Mouse (Mus musculus) fibroblast of lung, adult 2 months (primary cell): Measurements from ENCODE around the gene Mief1.

ENCODE experiments used
- DNase-seq: peaks from one replicate; pipeline ENCODE4 v3.0.0-alpha.2; 2011; ENCODE audit warnings: low read depth

The Mief1 gene

GRCm38 (mm10) chr15:80233733-80234509 is at the start of gene Mief1:
Mief1 (plus strand) TSS chr15:80234018.
- DNase-seq, result peak; percentile 92

- no peak for DNase-seq
Observed at GRCm38 (mm10) chr15:80188927-80189326, 44.9 kb upstream of the Mief1 start.

GRCm38 (mm10) chr15:80190075-80190474 is 43.7 kb upstream of the Mief1 start:
- DNase-seq, result no peak

DNA sequence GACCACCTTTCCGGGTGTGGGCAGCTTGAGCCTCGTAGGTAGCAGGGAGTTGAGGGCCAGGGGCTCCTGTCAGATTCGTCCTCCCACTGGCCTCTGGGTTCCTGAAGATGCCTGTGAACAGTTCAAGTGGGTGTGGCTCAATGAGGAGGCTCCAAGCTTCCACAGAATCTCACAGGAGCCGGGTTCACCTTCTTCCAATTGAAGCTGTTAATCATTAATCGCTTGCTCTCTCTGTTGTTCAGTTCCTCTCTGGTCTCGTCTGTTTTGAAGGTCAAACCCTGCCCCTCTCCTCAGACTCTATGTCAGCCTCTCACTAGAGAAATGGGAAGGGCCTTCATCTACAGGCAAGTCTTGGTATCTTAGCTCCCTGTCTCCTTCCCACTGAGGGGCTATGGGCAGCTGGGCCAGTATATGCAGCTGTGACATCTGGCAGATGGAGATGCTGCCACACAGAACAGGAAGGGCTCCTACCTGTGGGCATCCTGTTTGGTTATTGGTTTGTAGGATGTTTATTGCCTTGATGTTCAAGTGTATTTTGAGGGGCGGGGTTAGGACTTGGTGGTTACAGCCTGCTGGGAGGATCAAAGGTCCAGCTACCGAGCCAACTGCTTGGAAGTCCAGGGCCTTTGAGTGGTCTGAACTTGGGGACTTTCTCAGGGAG is 42.1 kb upstream of the Mief1 start:
- DNase-seq, result no peak

DNA sequence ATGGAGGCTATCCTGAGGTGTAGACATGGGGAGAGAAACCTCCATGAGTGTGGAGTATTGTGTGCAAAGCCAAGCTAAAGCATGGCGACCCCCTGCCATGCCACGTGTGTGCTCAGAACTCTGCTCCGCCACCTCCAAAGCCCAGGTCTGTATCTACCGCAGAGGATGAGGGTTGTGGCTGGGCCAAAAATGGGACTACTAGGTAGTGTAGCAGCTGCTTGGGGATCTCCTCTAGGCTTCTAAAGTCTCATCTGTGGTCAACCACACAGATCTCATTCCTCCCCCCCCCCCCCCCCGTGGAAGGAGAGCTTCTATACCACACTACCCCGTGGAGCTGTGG is 41.6 kb upstream of the Mief1 start:
- DNase-seq, result no peak

DNA sequence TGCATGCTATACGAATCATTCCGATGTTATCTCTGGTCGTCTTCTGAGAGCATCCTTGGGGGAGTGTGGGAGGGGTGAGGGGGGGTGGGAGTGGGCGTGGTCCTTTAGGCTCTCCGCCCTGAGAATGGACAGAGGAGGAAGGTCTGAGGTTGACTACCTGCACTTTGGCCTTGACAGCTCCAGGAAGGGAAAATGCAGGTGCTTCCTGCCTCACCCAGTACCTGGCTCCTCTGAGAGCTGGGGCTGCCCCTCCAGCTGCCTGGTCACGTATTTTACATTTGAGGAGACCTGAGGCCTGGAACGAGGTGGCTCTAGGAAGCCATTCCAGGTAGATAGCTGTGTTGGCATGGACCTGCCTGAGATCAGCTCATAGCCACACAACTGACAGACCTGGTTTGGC is 41.0 kb upstream of the Mief1 start:
- DNase-seq, result no peak

- no peak for DNase-seq
Observed at GRCm38 (mm10) chr15:80199556-80199955, 34.3 kb upstream of the Mief1 start.

DNA sequence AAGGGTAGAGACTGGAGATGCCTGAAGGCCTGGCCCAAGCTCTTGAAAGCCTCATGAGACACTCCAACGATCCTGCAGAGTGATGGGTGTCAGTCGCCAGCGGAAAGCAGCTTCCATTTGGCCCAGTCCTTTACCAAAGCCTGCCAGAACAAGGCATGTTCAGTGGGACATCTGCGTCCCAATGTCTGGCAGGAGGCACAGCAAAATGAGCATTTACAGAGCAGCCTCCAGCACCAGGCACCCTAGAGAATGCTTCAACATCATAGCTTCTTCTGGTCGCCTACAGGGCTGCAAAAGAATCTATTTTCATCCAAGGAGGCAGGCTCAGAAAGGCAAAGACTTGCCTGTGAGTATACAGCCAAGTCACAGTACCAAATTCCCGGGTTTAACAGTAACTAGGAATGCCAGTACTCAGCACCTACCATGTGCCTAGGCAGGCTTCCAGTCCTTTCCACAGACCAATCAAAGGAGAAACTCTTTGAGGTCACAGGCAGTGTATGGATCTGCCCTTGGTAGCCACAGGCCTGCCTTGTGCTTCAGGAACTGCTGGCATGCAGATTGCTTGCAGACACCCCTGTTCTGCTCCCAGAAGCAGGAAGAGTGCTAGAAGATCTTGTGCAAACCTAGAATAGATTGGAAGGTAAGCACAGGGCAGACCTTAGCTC is 31.6 kb upstream of the Mief1 start:
- peak; percentile 15 for DNase-seq

DNA sequence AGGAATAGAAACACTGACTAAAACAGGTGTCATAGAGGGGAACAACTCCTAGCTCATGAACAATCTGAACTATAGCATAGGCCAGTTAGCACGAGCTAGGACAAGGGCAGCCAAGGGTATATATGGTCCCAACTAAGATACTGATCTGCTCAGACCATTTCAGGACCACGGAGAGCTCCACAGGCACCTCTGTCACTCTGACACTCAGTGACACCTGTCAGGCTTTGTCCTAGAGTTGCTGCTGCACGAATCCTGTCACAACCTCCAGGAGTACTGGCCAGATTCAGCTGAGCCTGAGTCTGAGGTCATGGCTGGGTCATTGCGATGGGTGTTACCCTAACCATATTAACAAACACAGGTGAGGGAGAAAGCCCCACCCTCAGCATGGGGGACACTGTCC is 30.4 kb upstream of the Mief1 start:
- no peak for DNase-seq

GRCm38 (mm10) chr15:80206057-80206565 is 27.7 kb upstream of the Mief1 start:
- DNase-seq, result no peak

- DNase-seq, result no peak
Observed at GRCm38 (mm10) chr15:80208446-80208845, 25.4 kb upstream of the Mief1 start.

DNA sequence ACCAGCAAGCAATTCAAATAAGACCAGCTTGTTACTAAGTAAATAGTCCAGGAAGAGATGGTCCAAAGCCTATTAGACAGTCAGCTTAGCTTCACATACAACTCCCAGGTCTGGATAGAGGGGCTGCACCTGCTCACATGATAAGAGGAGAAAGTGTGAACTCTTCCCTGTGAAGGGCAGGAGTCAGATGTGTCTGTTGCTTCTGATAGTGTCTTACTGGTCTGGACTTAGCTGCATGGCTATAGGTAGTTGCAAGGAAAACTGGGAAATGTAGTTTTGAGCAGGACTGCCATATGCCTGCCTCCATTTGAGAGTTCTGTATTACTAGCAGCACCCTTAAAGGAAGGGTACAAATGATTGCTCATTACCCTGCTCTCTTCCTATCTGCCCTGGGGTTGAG is 20.1 kb upstream of the Mief1 start:
- DNase-seq, result no peak

DNA sequence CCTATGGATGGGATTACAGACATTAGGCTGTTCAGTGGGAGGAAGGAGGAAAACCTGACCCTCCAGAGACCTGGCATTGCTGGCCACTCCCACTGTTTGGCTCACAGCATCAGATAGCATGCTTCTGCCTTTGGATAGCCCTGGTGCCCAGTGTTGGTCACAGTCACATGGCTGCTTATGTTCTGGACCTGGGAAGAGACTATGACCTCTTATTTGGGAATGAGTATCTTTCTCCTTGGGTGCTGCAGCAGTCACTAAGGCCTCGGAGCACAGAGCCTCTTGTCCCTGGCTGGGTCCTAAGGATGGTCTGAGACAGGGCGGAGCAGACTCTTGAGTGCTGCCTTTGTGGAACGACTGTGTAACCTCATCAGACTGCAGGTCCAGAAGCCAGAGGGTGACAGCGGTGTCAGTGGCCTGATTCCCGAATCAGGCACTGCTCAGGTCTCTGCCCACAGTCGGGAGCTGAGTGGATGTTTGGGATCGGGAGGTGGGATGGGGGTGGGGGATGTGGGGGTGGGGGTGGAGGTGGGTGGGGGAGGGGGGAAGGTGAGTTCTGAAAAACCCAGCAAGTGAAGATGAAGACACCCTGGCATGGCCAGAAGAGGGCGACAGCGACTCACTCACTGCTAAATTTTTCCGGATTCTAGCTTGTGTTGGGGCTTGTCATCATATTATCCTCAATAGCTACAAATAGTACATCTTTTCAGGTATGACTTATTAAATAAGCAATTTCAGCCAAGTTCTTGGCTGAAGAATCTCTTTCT is 17.9 kb upstream of the Mief1 start:
- DNase-seq, result no peak

DNA sequence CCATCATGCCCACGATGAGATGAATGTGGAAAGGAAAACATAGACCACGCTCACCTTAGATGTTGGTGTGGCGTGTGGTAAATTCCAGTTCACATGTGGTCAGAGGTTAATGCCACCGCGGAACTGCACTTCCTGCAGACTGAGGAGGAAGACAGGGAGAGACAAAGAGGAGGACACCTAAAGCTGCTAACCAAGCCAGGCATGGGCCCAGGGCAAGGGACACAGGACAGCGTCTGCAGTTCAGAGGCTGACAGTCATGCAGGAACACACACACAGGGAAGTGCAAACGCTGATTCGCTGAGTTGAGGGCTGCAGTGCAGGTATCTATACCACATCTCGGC is 17.4 kb upstream of the Mief1 start:
- no peak for DNase-seq

DNA sequence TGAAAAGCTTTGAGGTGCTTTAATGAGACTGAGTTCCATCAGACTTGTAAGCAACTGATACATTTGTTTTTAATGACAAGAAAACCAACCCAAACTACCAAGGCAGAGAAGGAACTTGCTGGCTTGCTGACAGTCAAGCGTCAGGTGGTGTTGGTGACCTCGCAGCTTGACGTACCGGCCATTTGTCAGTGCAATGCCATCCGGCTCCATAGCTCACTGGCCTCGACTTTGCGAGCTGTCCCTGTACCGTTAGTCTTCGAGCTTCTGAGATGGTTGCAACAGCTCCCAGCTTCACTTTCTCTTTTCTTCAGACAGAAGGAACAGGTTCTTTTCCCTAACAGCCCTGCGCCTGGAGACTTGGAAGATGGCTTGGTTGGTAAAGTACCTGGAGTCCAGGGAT is 16.3 kb upstream of the Mief1 start:
- DNase-seq, result no peak

- DNase-seq, result no peak
Observed at GRCm38 (mm10) chr15:80219211-80219610, 14.6 kb upstream of the Mief1 start.

DNA sequence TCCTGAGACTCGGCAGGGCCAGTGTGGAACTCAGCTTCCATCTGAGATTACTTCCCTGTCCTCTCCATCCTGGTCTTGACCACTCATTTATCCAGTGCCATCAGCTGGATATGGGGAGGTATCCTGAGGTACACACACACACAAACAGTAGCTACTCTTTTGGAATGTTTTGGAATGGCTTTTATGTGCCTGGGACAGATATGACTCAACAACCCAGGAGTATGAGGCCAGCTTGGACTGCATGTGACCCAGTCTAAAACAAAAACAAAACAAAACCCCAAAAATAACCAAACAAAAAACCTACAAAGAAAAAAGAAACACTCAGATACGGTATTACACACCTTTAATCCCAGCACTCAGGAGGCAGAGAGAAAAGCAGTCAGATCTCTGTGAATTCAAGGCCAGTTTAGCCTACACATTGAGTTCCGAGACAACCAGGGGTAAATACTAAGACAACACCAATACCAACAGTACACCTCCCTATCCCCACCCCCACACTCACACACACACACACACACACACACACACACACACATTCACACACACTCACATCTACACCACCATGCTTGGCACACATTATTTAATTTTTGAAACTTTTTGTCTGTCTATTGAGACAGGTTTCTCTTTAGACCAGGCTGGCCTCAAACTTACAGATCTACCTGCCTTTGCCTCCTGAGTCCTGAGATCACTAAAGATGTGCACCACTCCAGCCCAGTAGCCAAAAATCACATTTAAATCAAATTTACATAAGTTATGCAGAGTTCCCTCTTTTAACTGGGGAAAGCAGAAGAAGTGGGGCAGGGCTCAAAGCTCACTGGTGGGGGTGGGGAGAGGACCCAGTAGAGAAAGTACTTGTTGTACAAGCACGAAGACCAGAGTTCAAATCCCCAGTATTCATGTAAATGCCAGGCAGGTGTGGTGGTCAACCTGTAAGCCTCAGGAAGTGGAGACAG is 13.8 kb upstream of the Mief1 start:
- no peak for DNase-seq

- no peak for DNase-seq
Observed at GRCm38 (mm10) chr15:80221031-80221430, 12.8 kb upstream of the Mief1 start.

DNA sequence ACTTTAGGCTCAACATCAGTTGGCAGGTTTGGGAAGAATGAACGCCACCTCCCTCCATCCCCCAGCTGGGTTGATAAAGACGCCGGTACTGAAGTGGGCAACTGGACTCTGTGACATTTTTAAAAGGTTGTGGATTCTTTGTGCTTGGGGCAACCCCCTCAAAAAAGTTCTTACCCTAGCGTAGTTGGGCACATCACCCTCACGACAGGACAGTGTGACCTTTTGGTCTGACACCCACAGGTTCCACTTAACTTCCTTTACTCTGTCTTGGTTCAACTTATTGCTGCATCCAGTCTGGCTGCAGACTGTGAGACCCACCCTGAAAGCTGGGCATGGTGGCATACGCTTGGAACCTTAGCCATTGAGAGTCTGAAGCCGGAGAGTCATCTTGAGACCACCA is 10.1 kb upstream of the Mief1 start:
- no peak for DNase-seq

GRCm38 (mm10) chr15:80225208-80225607 is 8.6 kb upstream of the Mief1 start:
- DNase-seq, result no peak

- no peak for DNase-seq
Observed at GRCm38 (mm10) chr15:80225796-80226195, 8.0 kb upstream of the Mief1 start.
